Mouse (Mus musculus) mouse embryonic stem cell (cell line): ENCODE results near the gene Cnnm2.

ENCODE experiments used
- in situ Hi-C, 2 experiments: fragments of 300-500 bp; cut with MboI; formaldehyde crosslinking; loops; 1 replicate in 1 of 2; 3 replicates in 1 of 2; pipeline ENCODE4 v1.14.3; 2019 to 2020; ENCODE audit warnings: low sequenced_read_pairs in 2 of 2, low pct_unique_long_range_greater_than_20kb in 1 of 2, mixed read lengths in 1 of 2; ENCODE audit not compliant: unreplicated experiment in 1 of 2

The Cnnm2 gene

GRCm38 (mm10) chr19:46761247-46761946 is at the start of gene Cnnm2:
TSS of gene Cnnm2 (plus strand) at chr19:46761596.
- in situ Hi-C loops, result loop anchor here (5.0 to 10.0 kb wide), 3 partner anchors 101 to 233 kb away; no protein-coding TSS in a partner anchor

- in situ Hi-C loops, result no loop called here
Measured at GRCm38 (mm10) chr19:46714234-46714633, 47.2 kb upstream of the Cnnm2 start.

GRCm38 (mm10) chr19:46715016-46715415 is 46.4 kb upstream of the Cnnm2 start:
- in situ Hi-C loops, result no loop called here

- in situ Hi-C loops, result no loop called here
Measured at GRCm38 (mm10) chr19:46718150-46718549, 43.2 kb upstream of the Cnnm2 start.

- in situ Hi-C loops, result no loop called here
Measured at GRCm38 (mm10) chr19:46724411-46724810, 37.0 kb upstream of the Cnnm2 start.

GRCm38 (mm10) chr19:46726142-46726541 is 35.3 kb upstream of the Cnnm2 start:
- in situ Hi-C loops, result no loop called here

- in situ Hi-C loops, result no loop called here
Measured at GRCm38 (mm10) chr19:46727140-46727736, 34.2 kb upstream of the Cnnm2 start.

- in situ Hi-C loops, result no loop called here
Measured at GRCm38 (mm10) chr19:46727945-46728540, 33.4 kb upstream of the Cnnm2 start.

- in situ Hi-C loops, result no loop called here
Measured at GRCm38 (mm10) chr19:46728909-46729308, 32.5 kb upstream of the Cnnm2 start.

- in situ Hi-C loops, result loop anchor here in 1 of 2 experiments (5.0 kb wide), 2 partner anchors 64 to 144 kb away; no protein-coding TSS in a partner anchor
Measured at GRCm38 (mm10) chr19:46731351-46731750, 30.0 kb upstream of the Cnnm2 start.

GRCm38 (mm10) chr19:46732673-46733072 is 28.7 kb upstream of the Cnnm2 start:
- in situ Hi-C loops, result loop anchor here in 1 of 2 experiments (5.0 kb wide), 2 partner anchors 65 to 145 kb away; no protein-coding TSS in a partner anchor

- in situ Hi-C loops, result loop anchor here in 1 of 2 experiments (5.0 kb wide), 2 partner anchors 66 to 146 kb away; no protein-coding TSS in a partner anchor
Measured at GRCm38 (mm10) chr19:46733626-46734025, 27.8 kb upstream of the Cnnm2 start.

GRCm38 (mm10) chr19:46735241-46735640 is 26.2 kb upstream of the Cnnm2 start:
- in situ Hi-C loops, result no loop called here

GRCm38 (mm10) chr19:46737106-46737505 is 24.3 kb upstream of the Cnnm2 start:
- in situ Hi-C loops, result no loop called here

- in situ Hi-C loops, result loop anchor here in 1 of 2 experiments (5.0 kb wide), 1 partner anchor 78 kb away; no protein-coding TSS in a partner anchor
Measured at GRCm38 (mm10) chr19:46740341-46741008, 20.9 kb upstream of the Cnnm2 start.

- in situ Hi-C loops, result loop anchor here in 1 of 2 experiments (5.0 kb wide), 1 partner anchor 79 kb away; no protein-coding TSS in a partner anchor
Measured at GRCm38 (mm10) chr19:46741574-46741973, 19.8 kb upstream of the Cnnm2 start.

GRCm38 (mm10) chr19:46744681-46745080 is 16.7 kb upstream of the Cnnm2 start:
- in situ Hi-C loops, result loop anchor here in 1 of 2 experiments (5.0 kb wide), 1 partner anchor 82 kb away; no protein-coding TSS in a partner anchor

- in situ Hi-C loops, result no loop called here
Measured at GRCm38 (mm10) chr19:46747799-46748198, 13.6 kb upstream of the Cnnm2 start.

GRCm38 (mm10) chr19:46752235-46752634 is 9.2 kb upstream of the Cnnm2 start:
- in situ Hi-C loops, result no loop called here
